Mouse (Mus musculus) neural tube, embryonic 11.5 days (tissue): Measurements from ENCODE around the gene Esyt3. TPM values are rescaled to one million over a fixed set of nuclear protein-coding genes. Genes with fewer than 3 reads are reported as not detected.

Experiments used
- ATAC-seq: fragments of 200-750 bp; cut with Nextera tagmentation; 2 replicates; pipeline ENCODE4 v1.8.0; 2017; ENCODE audit warnings: moderate number of reproducible peaks, mild to moderate bottlenecking, moderate TSS enrichment, moderate library complexity; ENCODE audit not compliant: insufficient read depth, low FRiP score, low TSS enrichment
- DNase-seq: peaks from one replicate; pipeline ENCODE4 v3.0.0-alpha.2; 2015; ENCODE audit warnings: low spot score
- H3K27ac ChIP-seq: fragments of 300-500 bp; sonication (generic); 2 replicates; pipeline ENCODE4 v1.5.1; 2014; ENCODE audit warnings: low read depth, mild to moderate bottlenecking, low read length
- H3K27me3 ChIP-seq: fragments of 300-500 bp; sonication (generic); 2 replicates; pipeline ENCODE4 v1.6.1; 2014; ENCODE audit warnings: mild to moderate bottlenecking, low read length, mixed read lengths; ENCODE audit not compliant: control insufficient read depth, insufficient read depth
- H3K36me3 ChIP-seq: fragments of 300-500 bp; sonication (generic); 2 replicates; pipeline ENCODE4 v1.6.1; 2014; ENCODE audit warnings: mild to moderate bottlenecking, low read length, moderate library complexity, mixed read lengths; ENCODE audit not compliant: control insufficient read depth, insufficient read depth
- H3K4me1 ChIP-seq: fragments of 300-500 bp; sonication (generic); 2 replicates; pipeline ENCODE4 v1.6.1; 2014; ENCODE audit warnings: low read length, mixed read lengths; ENCODE audit not compliant: control insufficient read depth, insufficient read depth
- H3K4me2 ChIP-seq: fragments of 300-500 bp; sonication (generic); 2 replicates; pipeline ENCODE4 v1.6.1; 2014; ENCODE audit warnings: low read depth, mild to moderate bottlenecking, moderate library complexity
- H3K4me3 ChIP-seq: fragments of 300-500 bp; sonication (generic); 2 replicates; pipeline ENCODE4 v1.5.1; 2014; ENCODE audit warnings: low read depth, low read length
- H3K9ac ChIP-seq: fragments of 300-500 bp; sonication (generic); 2 replicates; pipeline ENCODE4 v1.6.1; 2014; ENCODE audit warnings: mild to moderate bottlenecking, low read length
- H3K9me3 ChIP-seq: fragments of 300-500 bp; sonication (generic); 2 replicates; pipeline ENCODE4 v1.6.1; 2016; ENCODE audit warnings: low read length; ENCODE audit not compliant: control insufficient read depth
- WGBS: fragments of 180-500 bp; shearing (Covaris S2); extraction: QIAGEN DNeasy Blood & Tissue Kit; methylation state at CpG from one replicate; pipeline ENCODE4 v1.1.7; 2014; 5-methylcytosine and 5-hydroxymethylcytosine counted together
- polyA plus RNA-seq: library from polyadenylated mRNA; unstranded; fragments of >200 nt; fragmentation: Nextera tagmentation; extraction: Ambion mirVana; gene quantifications from 2 replicates; pipeline ENCODE4 v1.2.1, GENCODE M21; 2014

Gene Esyt3
- polyA plus RNA-seq, 1 experiment from 2014 or later, result 0.15 TPM

DNA sequence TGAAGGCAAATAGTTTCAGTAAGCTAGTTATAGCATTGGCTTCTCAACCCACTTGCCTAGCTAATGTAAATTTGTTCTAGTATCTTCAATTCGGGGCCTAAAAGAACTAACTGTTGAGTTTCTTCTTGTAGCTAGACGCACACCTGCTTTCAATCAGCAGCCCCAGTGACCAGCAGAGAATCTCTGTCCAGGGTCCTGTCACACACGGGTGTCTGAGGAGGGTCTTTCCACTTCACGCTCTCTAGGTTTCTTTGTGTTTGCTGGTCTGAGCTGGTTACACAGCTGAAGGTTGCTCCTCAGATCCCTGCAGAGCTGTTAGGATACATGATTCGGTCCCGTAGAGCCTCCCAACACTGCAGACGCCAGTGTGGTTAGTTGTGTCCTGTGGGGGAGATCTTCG lies 4.7 kb upstream of the Esyt3 start:
- Histone ChIP-seq H3K4me1 (peaks cover under 1% of the 10 kb centered on the region; the same call in 1 of the 2 replicates), H3K4me2 (no peak overlapping the region), H3K27ac (no peak overlapping the region), H3K9ac (no peak overlapping the region), H3K4me3 (no peak overlapping the region), H3K36me3 (no peaks in the 10 kb centered on the region), H3K27me3 (peaks cover 11% of the 10 kb centered on the region), H3K9me3 (no peaks in the 10 kb centered on the region)
- ATAC-seq (no peak), DNase-seq (peak; percentile 22)
- WGBS, result 68% methylated on average over 8 of the region's 8 CpGs

GRCm38 (mm10) chr9:99361946-99362345 lies 3.6 kb upstream of the Esyt3 start:
- Histone ChIP-seq H3K4me1 (peaks cover 7% of the 10 kb centered on the region; the same call in 1 of the 2 replicates), H3K27ac (no peak overlapping the region), H3K27me3 (peaks cover 17% of the 10 kb centered on the region), H3K4me2 (no peak overlapping the region), H3K9me3 (no peaks in the 10 kb centered on the region), H3K4me3 (no peak overlapping the region), H3K9ac (no peak overlapping the region), H3K36me3 (no peaks in the 10 kb centered on the region)
- no peak for DNase-seq
- no peak for ATAC-seq
- WGBS, result 94% methylated on average over 9 of the region's 9 CpGs

DNA sequence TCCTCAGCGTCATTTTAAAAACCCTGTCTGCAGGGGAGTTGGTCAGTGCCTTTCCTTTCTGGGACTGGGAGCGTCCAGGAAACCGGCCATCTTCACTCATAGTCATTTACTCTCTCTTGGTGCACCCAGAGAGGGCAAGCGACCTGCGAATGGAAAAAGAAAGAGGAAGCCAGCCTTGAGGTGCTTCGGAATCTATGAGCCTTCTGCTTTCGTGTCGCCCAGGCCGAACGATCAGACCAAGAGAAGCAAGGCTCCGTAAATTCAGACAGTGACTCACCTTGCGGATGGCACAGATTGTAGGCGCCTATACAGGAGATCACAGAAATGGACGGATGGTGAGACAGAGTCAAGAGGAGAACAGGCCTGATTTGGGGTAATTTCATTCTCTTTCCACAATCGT lies 655 bp upstream of the Esyt3 start:
- H3K27me3 ChIP-seq, result peaks cover 31% of the 10 kb centered on the region
- WGBS, result 89% methylated on average over 15 of the region's 15 CpGs
- no peak for DNase-seq

GRCm38 (mm10) chr9:99357561-99357920 lies 816 bp downstream of the Esyt3 start:
- WGBS, result 5% methylated on average over 19 of the region's 19 CpGs
- Histone ChIP-seq H3K36me3 (no peaks in the 10 kb centered on the region), H3K4me3 (peak overlapping the region; percentile 38), H3K4me1 (peaks cover 7% of the 10 kb centered on the region; the same call in 1 of the 2 replicates), H3K27ac (no peak overlapping the region), H3K4me2 (peak overlapping the region; percentile 88), H3K27me3 (peaks cover 31% of the 10 kb centered on the region), H3K9me3 (no peaks in the 10 kb centered on the region), H3K9ac (0 out of 2 replicates have a peak overlapping the region, but pooled peaks have one; percentile 8)
- DNase-seq (peak; percentile 37), ATAC-seq (no peak)

More for the DNA sequence above, 655 bp upstream of the Esyt3 start:
- no peaks in the 10 kb centered on the region for H3K9me3 ChIP-seq
- H3K36me3 ChIP-seq, result no peaks in the 10 kb centered on the region
- no peak overlapping the region for H3K9ac ChIP-seq
- no peak overlapping the region for H3K4me2 ChIP-seq
- H3K4me3 ChIP-seq, result no peak overlapping the region
- peaks cover 7% of the 10 kb centered on the region; the same call in 1 of the 2 replicates for H3K4me1 ChIP-seq
- no peak for ATAC-seq
- no peak overlapping the region for H3K27ac ChIP-seq

GRCm38 (mm10) chr9:99355971-99356370 lies 2.4 kb downstream of the Esyt3 start:
- H3K9ac ChIP-seq, result no peak overlapping the region
- H3K4me1 ChIP-seq, result peaks cover 7% of the 10 kb centered on the region; the same call in 1 of the 2 replicates
- no peaks in the 10 kb centered on the region for H3K36me3 ChIP-seq
- WGBS, result 16% methylated on average over 5 of the region's 5 CpGs
- peaks cover 31% of the 10 kb centered on the region for H3K27me3 ChIP-seq
- H3K4me3 ChIP-seq, result no peak overlapping the region
- ATAC-seq, result no peak
- no peak overlapping the region for H3K27ac ChIP-seq
- no peaks in the 10 kb centered on the region for H3K9me3 ChIP-seq
- no peak for DNase-seq
- H3K4me2 ChIP-seq, result no peak overlapping the region

- DNase-seq (no peak), ATAC-seq (no peak)
- H3K27me3 ChIP-seq, result peaks cover 31% of the 10 kb centered on the region
- H3K4me2 ChIP-seq, result no peak overlapping the region
- no peak overlapping the region for H3K27ac ChIP-seq
- no peak overlapping the region for H3K9ac ChIP-seq
- WGBS, result 65% methylated on average over 5 of the region's 5 CpGs
- H3K4me3 ChIP-seq, result no peak overlapping the region
- H3K4me1 ChIP-seq, result peaks cover 7% of the 10 kb centered on the region; the same call in 1 of the 2 replicates
- no peaks in the 10 kb centered on the region for H3K9me3 ChIP-seq
- no peaks in the 10 kb centered on the region for H3K36me3 ChIP-seq
These were observed 3.6 kb downstream of the Esyt3 start for GRCm38 (mm10) chr9:99354796-99355195.

- Histone ChIP-seq H3K36me3 (no peaks in the 10 kb centered on the region), H3K4me1 (peaks cover 7% of the 10 kb centered on the region; the same call in 1 of the 2 replicates), H3K4me3 (no peak overlapping the region), H3K9me3 (0 out of 2 replicates have a peak, but pooled peaks cover 2% of the 10 kb centered on the region), H3K4me2 (no peak overlapping the region), H3K27me3 (peaks cover 23% of the 10 kb centered on the region), H3K9ac (no peak overlapping the region), H3K27ac (no peak overlapping the region)
- WGBS, result 69% methylated on average over 6 of the region's 6 CpGs
- no peak for ATAC-seq
- no peak for DNase-seq
These were observed 5.0 kb downstream of the Esyt3 start for GRCm38 (mm10) chr9:99353390-99353789.

- Histone ChIP-seq H3K27ac (no peak overlapping the region), H3K9ac (no peak overlapping the region), H3K9me3 (0 out of 2 replicates have a peak, but pooled peaks cover 2% of the 10 kb centered on the region), H3K4me3 (no peak overlapping the region), H3K4me2 (no peak overlapping the region), H3K4me1 (peaks cover 6% of the 10 kb centered on the region; the same call in 1 of the 2 replicates), H3K27me3 (peaks cover 19% of the 10 kb centered on the region), H3K36me3 (no peaks in the 10 kb centered on the region)
- ATAC-seq (no peak), DNase-seq (no peak)
- 84% methylated on average over 4 of the region's 4 CpGs for WGBS
These were observed 5.4 kb downstream of the Esyt3 start for GRCm38 (mm10) chr9:99352964-99353363.

DNA sequence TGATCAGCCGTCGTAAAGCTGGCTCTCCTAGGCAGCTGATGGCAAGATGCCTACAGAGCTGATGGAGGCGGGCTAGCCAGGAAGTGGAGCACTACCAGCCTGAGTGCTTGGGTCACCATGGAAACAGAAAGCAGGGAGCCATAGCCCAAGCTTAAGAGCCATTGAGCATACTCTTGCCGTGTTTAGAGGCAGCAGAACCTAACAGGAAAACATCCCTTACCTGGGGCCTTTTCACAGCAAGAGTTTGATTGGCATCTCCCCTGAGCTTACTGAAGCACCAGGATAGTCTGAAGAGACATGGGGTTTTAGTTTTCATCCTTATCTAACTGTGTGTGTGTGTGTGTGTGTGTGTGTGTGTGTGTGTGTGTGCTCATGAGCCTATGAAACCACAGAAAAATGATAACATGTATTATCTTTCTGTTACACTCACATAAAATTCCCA lies 13.0 kb downstream of the Esyt3 start:
- no peak overlapping the region for H3K4me2 ChIP-seq
- no peak for DNase-seq
- no peak overlapping the region for H3K9ac ChIP-seq
- WGBS, result 54% methylated on average over 4 of the region's 4 CpGs
- H3K9me3 ChIP-seq, result 0 out of 2 replicates have a peak, but pooled peaks cover 2% of the 10 kb centered on the region
- no peaks in the 10 kb centered on the region for H3K27me3 ChIP-seq
- no peaks in the 10 kb centered on the region for H3K4me1 ChIP-seq
- ATAC-seq, result no peak
- H3K27ac ChIP-seq, result no peak overlapping the region
- H3K4me3 ChIP-seq, result no peak overlapping the region
- no peaks in the 10 kb centered on the region for H3K36me3 ChIP-seq
